Mouse (Mus musculus) heart, embryonic 10.5 days (tissue): ENCODE measurements around the gene Olfr551. TPM values are rescaled to one million over a fixed set of nuclear protein-coding genes. Genes with fewer than 3 reads are reported as not detected.
"Not testable (repeated sequence)": the region's sequence is repeated elsewhere in the genome, so short reads cannot be mapped to it uniquely, and the experiment has no call there.

Experiments
- DNase-seq: peaks from one replicate; pipeline ENCODE4 v3.0.0-alpha.2; 2017; ENCODE audit warnings: low spot score
- H3K27ac ChIP-seq: fragments of 300-500 bp; sonication (generic); 2 replicates; pipeline ENCODE4 v1.5.1; 2016; ENCODE audit warnings: mild to moderate bottlenecking
- H3K27me3 ChIP-seq: fragments of 300-500 bp; sonication (generic); 2 replicates; pipeline ENCODE4 v1.6.1; 2016; ENCODE audit warnings: mild to moderate bottlenecking; ENCODE audit not compliant: poor library complexity, insufficient read depth, severe bottlenecking
- H3K36me3 ChIP-seq: fragments of 300-500 bp; sonication (generic); 2 replicates; pipeline ENCODE4 v1.6.1; 2016; ENCODE audit warnings: mild to moderate bottlenecking, moderate library complexity
- H3K4me1 ChIP-seq: fragments of 300-500 bp; sonication (generic); 2 replicates; pipeline ENCODE4 v1.6.1; 2016; ENCODE audit warnings: mild to moderate bottlenecking
- H3K4me3 ChIP-seq: fragments of 300-500 bp; sonication (generic); 2 replicates; pipeline ENCODE4 v1.5.1; 2016; ENCODE audit warnings: mild to moderate bottlenecking, moderate library complexity
- H3K9me3 ChIP-seq: fragments of 300-500 bp; sonication (generic); 2 replicates; pipeline ENCODE4 v1.6.1; 2016; ENCODE audit warnings: mild to moderate bottlenecking, moderate library complexity
- WGBS: fragments of 180-500 bp; shearing (Covaris S2); methylation state at CpG from one replicate; pipeline ENCODE4 v1.1.7; 2016; 5-methylcytosine and 5-hydroxymethylcytosine counted together
- polyA plus RNA-seq: library from polyadenylated mRNA; unstranded; fragments of >200 nt; fragmentation: Nextera tagmentation; extraction: Ambion mirVana; gene quantifications from 2 replicates; pipeline ENCODE4 v1.2.1, GENCODE M21; 2016

Gene Olfr551
- polyA plus RNA-seq = not detected in 2 replicates

- no peaks in the 10 kb centered on the region for H3K36me3 ChIP-seq
- no peak within 1 kb of the TSS for H3K27ac ChIP-seq
- no peaks in the 10 kb centered on the region for H3K27me3 ChIP-seq
- WGBS = 84% methylated on average over 3 of the region's 3 CpGs
- H3K4me3 ChIP-seq = no peak within 1 kb of the TSS
- H3K9me3 ChIP-seq = no peaks in the 10 kb centered on the region
- DNase-seq = no peak
- H3K4me1 ChIP-seq = no peaks in the 10 kb centered on the region
Measured at GRCm38 (mm10) chr7:102591786-102592185, at the start of gene Olfr551. Gene Olfr551 (minus strand): TSS chr7:102591886.

- H3K4me1 ChIP-seq = no peaks in the 10 kb centered on the region
- no peak within 1 kb of the TSS for H3K27ac ChIP-seq
- no peaks in the 10 kb centered on the region for H3K27me3 ChIP-seq
- H3K4me3 ChIP-seq = no peak within 1 kb of the TSS
- H3K9me3 ChIP-seq = no peaks in the 10 kb centered on the region
- WGBS = 51% methylated on average over 1 of the region's 1 CpGs
- H3K36me3 ChIP-seq = no peaks in the 10 kb centered on the region
- DNase-seq = no peak
Measured at GRCm38 (mm10) chr7:102638132-102638531, 46.4 kb upstream of the Olfr551 start, which contains the start of gene Olfr554. Gene Olfr554 (plus strand): TSS chr7:102638432.

- no peak for DNase-seq
- Histone ChIP-seq H3K27me3 (no peaks in the 10 kb centered on the region), H3K9me3 (no peaks in the 10 kb centered on the region), H3K4me3 (no peak overlapping the region), H3K36me3 (no peaks in the 10 kb centered on the region), H3K27ac (no peak overlapping the region), H3K4me1 (no peaks in the 10 kb centered on the region)
- 33% methylated on average over 3 of the region's 3 CpGs for WGBS
Measured at GRCm38 (mm10) chr7:102636665-102637064, 45.0 kb upstream of the Olfr551 start.

DNA sequence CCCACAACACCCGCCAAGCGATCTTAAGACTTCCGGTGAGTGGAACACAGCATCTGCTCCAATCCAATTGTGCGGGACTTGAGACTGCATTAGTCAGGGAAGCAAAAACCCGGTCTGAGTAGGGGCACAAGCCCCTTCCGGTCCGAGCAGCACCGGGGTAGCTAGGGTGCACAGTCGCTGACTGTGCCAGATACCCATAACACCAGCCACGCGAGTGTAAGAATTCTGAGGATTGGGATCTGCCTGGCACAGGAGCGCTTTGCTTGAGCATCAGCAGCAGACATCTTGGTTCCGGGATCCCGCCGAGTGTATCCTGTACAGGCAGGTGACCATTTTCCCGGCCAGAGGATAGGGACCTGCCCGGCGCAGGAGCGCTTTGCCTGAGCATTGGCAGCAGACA is 28.7 kb upstream of the Olfr551 start:
- not testable (repeated sequence) for H3K27me3 ChIP-seq, H3K9me3 ChIP-seq, DNase-seq, H3K36me3 ChIP-seq, H3K27ac ChIP-seq, H3K4me1 ChIP-seq, H3K4me3 ChIP-seq
- WGBS = 72% methylated on average over 19 of the region's 19 CpGs

DNA sequence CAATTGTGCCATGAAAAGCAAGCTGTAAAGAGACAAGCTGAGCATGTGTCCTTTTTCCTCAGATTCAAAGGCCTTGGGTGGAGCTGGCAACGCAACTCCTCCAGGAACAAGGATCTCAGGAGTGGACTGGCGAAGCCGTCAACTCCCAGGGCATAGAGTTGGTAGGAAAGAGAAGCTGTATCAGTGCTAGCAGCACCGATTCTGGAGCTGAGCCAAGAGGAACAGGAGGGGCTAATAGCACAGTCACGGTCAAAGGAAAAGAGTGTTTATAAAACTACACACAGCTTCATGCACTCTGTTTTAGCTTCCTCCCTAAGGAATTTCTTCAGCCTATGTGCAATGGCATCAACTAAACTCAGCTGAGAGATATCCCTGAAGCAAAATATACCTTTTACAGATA is 27.9 kb upstream of the Olfr551 start:
- DNase-seq = no peak
- Histone ChIP-seq H3K4me1 (no peaks in the 10 kb centered on the region), H3K4me3 (no peak overlapping the region), H3K36me3 (no peaks in the 10 kb centered on the region), H3K9me3 (no peaks in the 10 kb centered on the region), H3K27me3 (no peaks in the 10 kb centered on the region), H3K27ac (no peak overlapping the region)
- WGBS = 56% methylated on average over 5 of the region's 5 CpGs

- H3K9me3 ChIP-seq = no peaks in the 10 kb centered on the region
- no peak for DNase-seq
- H3K27me3 ChIP-seq = no peaks in the 10 kb centered on the region
- no peaks in the 10 kb centered on the region for H3K4me1 ChIP-seq
- H3K36me3 ChIP-seq = no peaks in the 10 kb centered on the region
- H3K4me3 ChIP-seq = no peak within 1 kb of the TSS
- H3K27ac ChIP-seq = no peak within 1 kb of the TSS
Measured at GRCm38 (mm10) chr7:102618118-102618517, 26.4 kb upstream of the Olfr551 start, which contains the start of gene Olfr553. Gene Olfr553 (minus strand): TSS chr7:102618218.

DNA sequence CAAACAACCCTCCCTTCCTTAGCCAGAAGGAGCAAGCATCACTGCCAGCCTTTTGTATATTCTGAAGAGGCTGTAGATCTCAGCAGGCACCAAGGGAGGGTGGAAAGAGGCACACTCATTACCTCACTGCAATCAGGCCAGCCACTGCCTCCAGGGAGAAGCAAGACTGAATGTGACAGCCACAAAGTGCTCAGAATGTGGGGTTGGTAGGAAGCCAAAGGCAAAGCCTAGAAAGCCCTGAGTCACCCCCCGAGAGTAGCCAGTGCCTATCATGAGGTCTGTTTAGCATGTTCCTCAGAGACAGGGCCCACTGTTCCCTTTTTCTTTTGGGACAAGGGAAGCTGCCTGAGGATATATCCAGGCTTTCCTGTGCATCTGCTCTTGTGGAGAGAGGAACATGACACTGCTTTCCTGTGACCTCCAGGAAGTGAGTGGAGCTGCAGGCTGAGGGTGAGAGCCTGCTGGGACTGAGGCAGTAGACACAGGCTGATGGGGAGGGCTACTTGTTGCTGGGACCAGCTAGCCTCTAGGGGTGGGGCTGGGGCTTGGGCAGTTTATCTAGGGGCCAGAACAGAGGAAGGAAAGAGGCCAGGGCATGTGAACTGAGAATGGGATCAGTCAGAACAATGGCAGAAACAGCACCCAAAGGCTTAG is 5.8 kb upstream of the Olfr551 start, which contains the start of gene Olfr552:
Gene Olfr552 (plus strand): TSS at position 393 of the 654 bp plus-strand sequence.
- Histone ChIP-seq H3K36me3 (no peaks in the 10 kb centered on the region), H3K27ac (no peak within 1 kb of the TSS), H3K9me3 (no peaks in the 10 kb centered on the region), H3K4me3 (no peak within 1 kb of the TSS), H3K4me1 (peaks cover 7% of the 10 kb centered on the region), H3K27me3 (no peaks in the 10 kb centered on the region)
- 68% methylated on average over 1 of the region's 1 CpGs for WGBS
- DNase-seq = no peak

DNA sequence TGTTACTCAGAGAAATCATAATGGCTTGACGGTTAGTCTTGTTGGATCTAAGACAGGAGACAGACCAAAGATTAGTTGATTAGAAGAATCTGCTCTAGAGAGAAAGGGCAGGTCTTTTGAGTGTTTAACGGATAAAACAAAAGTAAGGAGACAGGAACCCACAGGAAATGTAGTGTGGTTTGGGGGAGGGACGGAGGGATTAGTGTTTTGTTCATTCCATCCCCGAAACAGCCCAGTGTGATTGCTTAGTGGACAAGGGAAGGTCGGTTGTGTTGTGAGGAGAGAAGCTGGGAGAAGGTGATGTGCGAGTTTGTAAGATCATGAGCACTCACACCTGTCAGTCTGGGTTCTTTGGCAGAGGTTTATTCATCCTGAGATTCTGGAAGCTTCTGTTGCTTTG is 15.7 kb downstream of the Olfr551 start:
- no peaks in the 10 kb centered on the region for H3K9me3 ChIP-seq
- H3K4me3 ChIP-seq = no peak overlapping the region
- H3K27me3 ChIP-seq = no peaks in the 10 kb centered on the region
- no peak for DNase-seq
- no peaks in the 10 kb centered on the region for H3K36me3 ChIP-seq
- no peaks in the 10 kb centered on the region for H3K4me1 ChIP-seq
- 61% methylated on average over 6 of the region's 6 CpGs for WGBS
- H3K27ac ChIP-seq = no peak overlapping the region

- 67% methylated on average over 3 of the region's 3 CpGs for WGBS
- Histone ChIP-seq H3K36me3 (no peaks in the 10 kb centered on the region), H3K4me3 (no peak overlapping the region), H3K27ac (no peak overlapping the region), H3K4me1 (no peaks in the 10 kb centered on the region), H3K9me3 (no peaks in the 10 kb centered on the region), H3K27me3 (no peaks in the 10 kb centered on the region)
- DNase-seq = peak; percentile 54
Measured at GRCm38 (mm10) chr7:102573174-102573830, 18.4 kb downstream of the Olfr551 start.

GRCm38 (mm10) chr7:102571142-102571541 is 20.5 kb downstream of the Olfr551 start, which contains the start of gene Olfr550:
Gene Olfr550 (plus strand): TSS chr7:102571442.
- no peak within 1 kb of the TSS for H3K27ac ChIP-seq
- H3K4me1 ChIP-seq = no peaks in the 10 kb centered on the region
- H3K9me3 ChIP-seq = no peaks in the 10 kb centered on the region
- H3K27me3 ChIP-seq = no peaks in the 10 kb centered on the region
- no peaks in the 10 kb centered on the region for H3K36me3 ChIP-seq
- no peak within 1 kb of the TSS for H3K4me3 ChIP-seq
- no peak for DNase-seq
- 89% methylated on average over 8 of the region's 8 CpGs for WGBS

DNA sequence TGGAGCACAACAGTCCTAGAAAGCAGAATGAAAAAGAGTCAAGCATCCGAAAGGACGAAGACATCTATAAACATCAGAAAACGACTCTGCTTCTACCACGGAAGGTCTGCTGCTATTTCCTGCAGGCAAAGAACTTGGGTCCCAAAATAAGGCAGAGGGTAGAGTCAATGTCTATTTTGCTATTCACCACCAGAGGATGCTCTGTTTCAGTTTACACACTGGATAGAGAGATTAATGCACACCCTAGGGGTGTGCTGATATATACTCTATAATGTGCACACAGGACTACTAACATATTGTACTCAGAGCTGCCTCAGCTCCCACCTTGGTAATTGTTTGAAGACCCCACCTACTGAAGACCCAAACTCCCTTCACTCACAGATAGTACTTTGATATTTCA is 25.5 kb downstream of the Olfr551 start:
- Histone ChIP-seq H3K36me3 (peaks cover 2% of the 10 kb centered on the region; the same call in 1 of the 2 replicates), H3K9me3 (no peaks in the 10 kb centered on the region), H3K27ac (no peak overlapping the region), H3K4me1 (0 out of 2 replicates have a peak, but pooled peaks cover 9% of the 10 kb centered on the region), H3K27me3 (no peaks in the 10 kb centered on the region), H3K4me3 (no peak overlapping the region)
- DNase-seq = no peak
- WGBS = 75% methylated on average over 4 of the region's 4 CpGs

DNA sequence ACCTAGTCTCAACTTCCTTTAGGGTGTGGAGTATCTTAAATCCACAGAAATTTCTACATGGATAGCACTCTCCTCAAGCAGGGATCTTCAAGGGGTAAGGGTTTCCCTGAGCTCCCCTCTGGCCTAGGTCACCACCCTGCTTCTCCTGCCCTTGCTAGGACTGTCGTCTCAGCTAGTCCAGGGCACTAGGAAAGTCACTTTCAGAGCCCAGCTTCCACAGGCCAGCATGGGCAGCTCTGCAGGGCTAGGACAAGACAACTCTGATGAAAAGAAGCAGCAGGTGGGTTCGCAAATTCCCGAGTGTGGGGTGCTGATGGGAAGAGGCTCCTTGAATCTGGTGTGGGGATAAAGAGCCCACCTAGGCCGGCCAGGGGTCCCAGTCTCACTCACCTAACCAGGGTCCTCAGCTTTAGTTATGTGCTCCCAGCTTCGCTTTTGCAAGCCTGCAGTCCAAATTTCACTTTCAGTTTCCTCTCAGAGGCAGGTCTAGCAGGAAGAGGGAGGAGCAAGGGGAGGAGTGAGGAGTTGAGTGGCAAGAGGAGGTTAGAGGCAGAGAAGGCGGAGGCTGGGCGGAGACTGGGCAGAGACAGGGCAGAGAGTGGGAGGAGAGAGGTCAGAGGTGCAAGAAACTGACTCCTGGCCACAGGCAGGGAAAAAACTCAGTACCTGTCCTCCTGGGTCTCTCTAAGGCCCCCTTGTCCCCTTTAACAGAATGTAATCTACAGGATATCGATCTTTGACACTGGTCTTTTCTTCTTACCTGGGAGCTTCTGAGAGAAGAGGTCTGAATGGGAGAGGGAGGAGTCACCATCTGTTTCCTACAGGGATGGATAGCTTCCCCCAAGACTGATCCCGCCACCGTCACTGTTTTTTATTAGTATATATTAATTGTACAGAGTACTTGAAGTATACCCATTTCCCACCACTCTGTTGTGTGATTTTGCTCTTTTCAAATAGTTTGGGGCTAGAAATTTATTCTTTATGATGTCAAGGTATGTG is 26.4 kb downstream of the Olfr551 start, which contains the start of gene Trim21:
Gene Trim21 (minus strand): TSS at position 488 of the 999 bp plus-strand sequence.
- no peaks in the 10 kb centered on the region for H3K9me3 ChIP-seq
- 0 out of 2 replicates have a peak, but pooled peaks cover 9% of the 10 kb centered on the region for H3K4me1 ChIP-seq
- no peaks in the 10 kb centered on the region for H3K27me3 ChIP-seq
- DNase-seq = peak; percentile 93
- peaks cover 2% of the 10 kb centered on the region; the same call in 1 of the 2 replicates for H3K36me3 ChIP-seq
- H3K27ac ChIP-seq = peak within 1 kb of the TSS; percentile 80
- H3K4me3 ChIP-seq = peak within 1 kb of the TSS; percentile 63
- 19% methylated on average over 10 of the region's 10 CpGs for WGBS
